Mouse (Mus musculus): ENCODE data around the gene Ptch1.
A peak's percentile ranks its signal among the peaks of the same experiment; 100 is the strongest.

Gene Ptch1

GRCm38 (mm10) chr13:63563781-63564625, 9.4 kb downstream of the Ptch1 start:
- peak; percentile 38 for DNase-seq (ENCODE audit: low spot score)

GRCm38 (mm10) chr13:63562972-63563780, 10.2 kb downstream of the Ptch1 start:
- peak; percentile 60 for DNase-seq (ENCODE audit: low spot score)

DNA sequence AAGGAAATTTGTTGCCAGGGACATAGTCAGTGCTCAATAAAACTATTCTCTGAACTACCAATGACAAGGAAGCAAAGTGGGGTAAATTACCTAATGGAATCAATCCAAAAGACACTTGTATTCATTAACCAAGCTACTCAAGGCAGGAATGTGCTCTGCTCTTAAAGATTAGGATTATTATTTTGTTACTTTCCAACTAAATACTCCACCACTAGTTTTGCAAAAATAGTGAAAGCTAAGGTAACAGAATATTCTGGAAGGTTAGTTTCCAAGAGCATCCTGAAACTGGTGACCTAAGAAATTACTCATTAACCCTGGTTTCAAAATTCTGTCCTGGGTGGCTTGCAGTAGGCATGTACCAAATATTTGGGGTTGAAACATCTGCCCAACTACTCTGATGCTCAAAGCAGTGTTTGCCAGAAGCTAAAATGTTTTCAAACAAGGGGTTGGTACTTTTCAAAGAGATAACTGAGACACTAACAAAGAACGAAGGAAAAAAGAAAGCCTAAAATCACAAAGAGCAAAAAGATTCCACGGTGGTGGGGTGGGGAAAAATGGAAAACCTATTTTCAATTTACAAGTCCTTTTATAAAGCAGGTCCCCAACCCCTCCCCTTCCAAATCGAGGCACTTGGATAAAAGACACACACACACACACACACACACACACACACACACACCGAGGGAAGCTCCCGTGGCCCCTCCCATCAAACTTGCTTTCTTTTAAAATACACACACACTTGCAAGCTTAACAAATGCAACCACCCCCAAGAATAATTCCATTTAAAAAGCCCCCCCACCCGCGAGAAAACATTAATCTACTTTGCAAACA, 11.0 kb downstream of the Ptch1 start:
- DNase-seq (ENCODE audit: low spot score), result peak; percentile 14

- DNase-seq (ENCODE audit: low spot score), result no peak
Measured at GRCm38 (mm10) chr13:63558297-63558890, 15.0 kb downstream of the Ptch1 start.

- no peak for DNase-seq (ENCODE audit: low spot score)
Measured at GRCm38 (mm10) chr13:63556431-63556830, 17.0 kb downstream of the Ptch1 start.

- DNase-seq (ENCODE audit: low spot score), result no peak
Measured at GRCm38 (mm10) chr13:63555885-63556284, 17.5 kb downstream of the Ptch1 start.

DNA sequence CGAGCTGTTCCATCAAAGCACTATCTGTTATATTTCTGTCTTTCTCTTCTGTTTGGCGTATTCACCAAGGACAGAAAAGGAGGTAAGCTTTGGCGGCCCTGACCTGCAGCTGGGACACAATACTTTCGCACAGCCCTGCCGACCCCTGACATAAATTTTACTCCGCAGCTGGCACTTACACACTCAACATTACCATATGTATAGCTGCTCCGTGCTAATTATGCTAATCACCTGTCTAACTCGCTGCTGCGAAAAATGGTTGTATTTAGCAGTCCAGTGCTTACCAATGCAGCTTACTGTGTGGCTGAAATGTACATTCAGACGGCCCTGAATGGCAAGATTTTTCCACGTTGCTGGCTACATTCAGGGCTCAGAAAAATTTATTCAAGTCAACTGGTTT, 18.8 kb downstream of the Ptch1 start:
- DNase-seq (ENCODE audit: low spot score), result no peak

- DNase-seq (ENCODE audit: low spot score), result no peak
Measured at GRCm38 (mm10) chr13:63553436-63553835, 20.0 kb downstream of the Ptch1 start.

GRCm38 (mm10) chr13:63552291-63552932, 21.0 kb downstream of the Ptch1 start:
- DNase-seq (ENCODE audit: low spot score), result no peak

GRCm38 (mm10) chr13:63551552-63552290, 21.7 kb downstream of the Ptch1 start:
- no peak for DNase-seq (ENCODE audit: low spot score)

- DNase-seq (ENCODE audit: low spot score), result no peak
Measured at GRCm38 (mm10) chr13:63550367-63550766, 23.0 kb downstream of the Ptch1 start.

GRCm38 (mm10) chr13:63549210-63549609, 24.2 kb downstream of the Ptch1 start:
- DNase-seq (ENCODE audit: low spot score), result no peak

DNA sequence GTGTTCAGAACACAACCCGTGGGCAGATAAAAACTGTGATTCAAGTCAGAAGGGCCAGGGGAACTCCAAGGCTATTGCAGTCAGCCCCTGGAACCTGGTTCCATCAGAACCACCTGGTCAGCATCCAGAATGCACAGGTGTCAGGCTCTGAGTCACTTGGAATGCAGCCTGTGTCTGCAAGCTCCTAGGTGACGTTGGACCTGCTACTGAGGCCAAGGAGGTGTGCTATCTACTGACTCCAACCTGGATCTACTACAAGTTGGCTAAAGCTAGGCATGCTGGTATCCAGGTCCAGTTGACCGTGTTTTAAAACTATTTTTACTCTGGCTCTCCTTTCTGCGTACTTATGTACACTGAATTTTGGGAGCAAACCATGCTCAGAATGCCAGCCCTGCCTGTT, 24.8 kb downstream of the Ptch1 start:
- no peak for DNase-seq (ENCODE audit: low spot score)

- DNase-seq (ENCODE audit: low spot score), result no peak
Measured at GRCm38 (mm10) chr13:63545291-63545690, 28.1 kb downstream of the Ptch1 start.

GRCm38 (mm10) chr13:63544967-63545253, 28.5 kb downstream of the Ptch1 start:
- no peak for DNase-seq (ENCODE audit: low spot score)

DNA sequence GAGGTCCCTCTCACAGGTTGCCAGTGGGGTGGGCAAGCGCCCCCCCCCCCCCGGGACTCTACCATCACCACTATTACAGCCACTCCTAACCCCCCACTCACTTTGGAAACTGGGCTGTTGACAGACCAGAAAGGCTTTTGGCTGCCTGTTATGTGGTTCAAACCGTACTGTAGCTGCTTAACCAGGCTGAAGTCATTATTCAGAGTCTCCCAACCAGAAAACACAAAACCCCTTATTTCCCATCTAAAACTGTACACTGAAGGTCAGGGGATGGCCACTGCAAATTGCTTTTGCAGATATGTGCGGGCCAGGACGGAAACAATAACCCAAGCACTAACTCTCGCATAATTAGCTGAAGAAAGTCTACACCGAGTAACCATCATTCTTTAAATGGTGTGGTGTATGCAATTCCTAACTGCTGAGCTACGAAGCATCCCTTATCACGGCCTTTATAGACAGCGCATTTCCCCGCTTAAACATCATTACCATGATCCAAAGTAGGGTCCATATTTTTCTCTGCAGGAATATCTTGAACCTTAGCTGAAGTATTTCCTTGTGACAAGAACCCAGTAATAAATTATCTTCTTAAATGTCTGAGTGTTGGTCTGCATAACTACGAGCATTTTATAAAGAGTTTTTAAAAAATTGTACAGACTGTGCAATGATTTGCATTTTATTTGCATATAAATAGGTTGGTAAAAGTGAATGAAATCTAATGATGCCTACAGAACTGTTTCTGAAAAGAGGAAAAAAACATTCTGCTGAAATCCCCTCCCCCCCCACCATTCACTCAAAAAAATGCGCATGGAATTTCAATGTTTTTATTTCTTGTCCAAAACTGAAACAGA, 29.1 kb downstream of the Ptch1 start:
- DNase-seq (ENCODE audit: low spot score), result no peak

DNA sequence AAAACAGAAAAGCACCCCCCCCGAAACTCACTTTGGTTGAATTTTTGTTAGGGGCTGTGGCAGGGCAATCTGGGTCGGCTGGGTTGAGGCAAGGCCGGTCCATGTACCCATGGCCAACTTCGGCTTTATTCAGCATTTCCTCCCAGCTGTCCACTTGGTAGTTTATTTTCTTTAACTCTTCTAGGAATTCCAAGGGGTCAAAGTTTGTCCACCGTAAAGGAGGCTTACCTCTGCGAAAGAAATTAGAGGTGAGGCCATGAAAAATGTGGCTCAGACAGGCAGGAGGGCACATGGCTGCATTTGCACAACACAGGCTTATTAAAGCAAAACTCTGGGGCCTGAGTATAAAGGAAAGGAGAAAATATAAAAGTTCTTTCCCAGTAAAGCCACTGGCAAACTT, 29.9 kb downstream of the Ptch1 start:
- DNase-seq (ENCODE audit: low spot score), result no peak

DNA sequence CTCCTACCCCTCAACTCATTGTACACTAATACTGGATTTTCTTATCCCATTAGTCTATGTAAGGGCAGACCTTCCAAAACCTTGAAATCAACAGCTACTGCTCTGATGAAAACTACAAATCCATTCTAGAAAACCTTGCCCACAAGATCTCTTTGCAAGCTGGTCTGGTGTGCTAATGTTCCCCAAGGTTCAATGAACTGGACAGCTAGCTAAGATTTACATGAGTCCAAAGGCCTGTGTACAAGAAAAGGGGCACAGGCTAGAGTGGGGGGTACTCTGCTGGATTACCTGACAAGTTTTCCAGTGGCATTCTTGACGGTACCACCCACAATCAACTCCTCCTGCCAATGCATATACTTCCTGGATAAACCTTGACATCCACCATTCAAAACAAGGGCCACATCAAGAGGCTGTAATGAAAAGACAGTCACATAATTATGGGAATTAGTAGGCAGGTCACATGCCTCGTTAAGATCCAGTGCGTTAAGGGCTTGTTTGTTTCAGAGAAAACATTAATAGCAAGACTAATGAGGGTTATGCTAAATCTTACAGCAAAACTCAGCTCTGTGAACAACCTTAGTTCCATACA, 30.5 kb downstream of the Ptch1 start:
- no peak for DNase-seq (ENCODE audit: low spot score)

DNA sequence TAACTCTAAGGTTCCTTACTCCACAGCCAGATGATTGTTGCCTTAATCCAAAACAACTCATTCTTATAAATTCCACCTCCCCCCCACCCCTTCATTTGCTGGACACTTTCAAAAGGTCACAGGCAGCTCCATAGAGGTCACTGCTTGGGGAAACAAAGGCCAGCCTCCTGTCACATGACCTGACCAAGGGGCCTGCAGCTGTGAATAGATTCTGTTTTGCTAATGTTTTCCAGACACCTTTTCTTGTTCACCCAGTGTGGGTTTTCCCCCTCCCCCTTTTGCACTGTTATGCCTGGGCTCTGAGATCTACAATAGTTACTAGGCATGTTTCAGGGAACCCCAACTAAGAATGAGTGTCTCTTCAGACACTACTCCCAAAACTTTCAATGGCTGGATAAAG, 31.9 kb downstream of the Ptch1 start:
- no peak for DNase-seq (ENCODE audit: low spot score)

DNA sequence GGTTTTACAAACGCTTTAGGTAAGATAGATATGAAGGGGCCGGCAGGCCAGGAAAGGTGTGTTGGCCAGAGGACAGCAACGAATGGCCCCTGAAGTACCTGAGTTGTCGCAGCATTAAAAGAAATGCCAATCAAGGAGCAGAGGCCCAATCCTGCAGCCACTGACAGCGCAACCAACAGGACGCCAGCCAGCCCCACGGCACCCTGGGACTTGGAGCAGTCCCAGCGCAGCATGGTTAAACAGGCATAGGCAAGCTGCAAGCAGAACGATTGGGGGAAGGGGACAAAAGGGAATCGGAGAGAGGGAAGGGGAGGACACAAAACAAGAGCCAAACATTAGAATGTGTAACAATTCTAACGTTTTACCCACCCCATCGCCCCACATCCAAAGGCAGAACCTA, 32.8 kb downstream of the Ptch1 start:
- no peak for DNase-seq (ENCODE audit: low spot score)

Measured in c-Kit-positive CD71-positive TER-119-positive erythroid progenitor cells, embryonic 14.5 days (primary cell).